Mouse (Mus musculus): ENCODE data around the gene Znhit6. TPM values are rescaled to one million over a fixed set of nuclear protein-coding genes. Genes with fewer than 3 reads are reported as not detected.

Znhit6 gene
- polyA plus RNA-seq, 1 experiment from 2014 or later, result 43.0 TPM

- Histone ChIP-seq H3K4me1 (replicated peaks; ENCODE audit: control insufficient read depth, insufficient read depth, low read length) (peaks cover 3% of the 10 kb centered on the region; the same call in 1 of the 2 replicates), H3K4me2 (replicated peaks; ENCODE audit: low read depth, low read length) (no peak overlapping the region), H3K4me3 (ENCODE audit: low read depth, low read length) (no peak overlapping the region), H3K36me3 (ENCODE audit: control insufficient read depth, insufficient read depth, low read length) (peaks cover 9% of the 10 kb centered on the region), H3K9ac (ENCODE audit: low read depth, low read length) (no peak overlapping the region), H3K27ac (ENCODE audit: low read depth, low read length) (no peak overlapping the region), H3K27me3 (ENCODE audit: control insufficient read depth, insufficient read depth, low read length) (no peaks in the 10 kb centered on the region), H3K9me3 (ENCODE audit: control insufficient read depth, low read length) (no peaks in the 10 kb centered on the region)
- no peak for DNase-seq (ENCODE audit: low spot score)
- 80% methylated on average over 3 of the region's 3 CpGs for WGBS
- ATAC-seq (ENCODE audit: low FRiP score), result no peak
Observed at GRCm38 (mm10) chr3:145574468-145574867, 1.5 kb upstream of the Znhit6 start.

DNA sequence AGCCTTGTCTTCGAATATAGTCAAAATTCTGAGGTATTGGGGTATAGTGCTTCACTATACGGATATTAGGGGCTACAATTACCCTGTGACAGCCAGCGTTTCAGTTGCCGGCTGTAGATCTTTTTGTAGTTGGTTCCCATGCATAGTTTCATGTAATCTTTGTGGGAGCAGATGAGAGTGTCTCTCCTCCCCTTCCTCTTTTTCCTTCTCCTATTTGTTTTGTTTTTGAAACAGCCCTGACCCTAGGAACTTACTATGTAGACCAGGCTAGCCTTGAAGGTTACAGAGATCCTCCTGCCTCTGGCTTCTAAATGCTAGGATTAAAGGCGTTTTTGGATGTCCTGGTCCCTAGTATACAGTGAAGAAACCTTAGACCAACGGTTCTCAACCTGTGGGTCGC is 665 bp upstream of the Znhit6 start:
- DNase-seq (ENCODE audit: low spot score) (no peak), ATAC-seq (ENCODE audit: low FRiP score) (no peak)
- no peak overlapping the region for H3K4me2 ChIP-seq (replicated peaks; ENCODE audit: low read depth, low read length)
- H3K9ac ChIP-seq (ENCODE audit: low read depth, low read length), result no peak overlapping the region
- H3K36me3 ChIP-seq (ENCODE audit: control insufficient read depth, insufficient read depth, low read length), result peaks cover 9% of the 10 kb centered on the region
- 82% methylated on average over 7 of the region's 7 CpGs for WGBS
- no peaks in the 10 kb centered on the region for H3K27me3 ChIP-seq (ENCODE audit: control insufficient read depth, insufficient read depth, low read length)
- no peaks in the 10 kb centered on the region for H3K9me3 ChIP-seq (ENCODE audit: control insufficient read depth, low read length)
- H3K27ac ChIP-seq (ENCODE audit: low read depth, low read length), result no peak overlapping the region
- H3K4me1 ChIP-seq (replicated peaks; ENCODE audit: control insufficient read depth, insufficient read depth, low read length), result peaks cover 3% of the 10 kb centered on the region; the same call in 1 of the 2 replicates
- H3K4me3 ChIP-seq (ENCODE audit: low read depth, low read length), result no peak overlapping the region

GRCm38 (mm10) chr3:145576482-145576822 is 447 bp downstream of the Znhit6 start:
- no peaks in the 10 kb centered on the region for H3K9me3 ChIP-seq (ENCODE audit: control insufficient read depth, low read length)
- no peaks in the 10 kb centered on the region for H3K27me3 ChIP-seq (ENCODE audit: control insufficient read depth, insufficient read depth, low read length)
- peak overlapping the region; percentile 87 for H3K4me3 ChIP-seq (ENCODE audit: low read depth, low read length)
- DNase-seq (ENCODE audit: low spot score) (no peak), ATAC-seq (ENCODE audit: low FRiP score) (no peak)
- 0% methylated on average over 11 of the region's 11 CpGs for WGBS
- peak overlapping the region; percentile 60; the same call in 1 of the 2 replicates for H3K27ac ChIP-seq (ENCODE audit: low read depth, low read length)
- peaks cover 3% of the 10 kb centered on the region; the same call in 1 of the 2 replicates for H3K4me1 ChIP-seq (replicated peaks; ENCODE audit: control insufficient read depth, insufficient read depth, low read length)
- peak overlapping the region; percentile 74 for H3K9ac ChIP-seq (ENCODE audit: low read depth, low read length)
- H3K36me3 ChIP-seq (ENCODE audit: control insufficient read depth, insufficient read depth, low read length), result peaks cover 9% of the 10 kb centered on the region
- H3K4me2 ChIP-seq (replicated peaks; ENCODE audit: low read depth, low read length), result peak overlapping the region; percentile 74

GRCm38 (mm10) chr3:145576876-145577275 is 871 bp downstream of the Znhit6 start:
- H3K9me3 ChIP-seq (ENCODE audit: control insufficient read depth, low read length), result no peaks in the 10 kb centered on the region
- peaks cover 3% of the 10 kb centered on the region; the same call in 1 of the 2 replicates for H3K4me1 ChIP-seq (replicated peaks; ENCODE audit: control insufficient read depth, insufficient read depth, low read length)
- peaks cover 9% of the 10 kb centered on the region for H3K36me3 ChIP-seq (ENCODE audit: control insufficient read depth, insufficient read depth, low read length)
- H3K9ac ChIP-seq (ENCODE audit: low read depth, low read length), result peak overlapping the region; percentile 74
- peak overlapping the region; percentile 74 for H3K4me2 ChIP-seq (replicated peaks; ENCODE audit: low read depth, low read length)
- no peaks in the 10 kb centered on the region for H3K27me3 ChIP-seq (ENCODE audit: control insufficient read depth, insufficient read depth, low read length)
- DNase-seq (ENCODE audit: low spot score) (no peak), ATAC-seq (ENCODE audit: low FRiP score) (no peak)
- WGBS, result 30% methylated on average over 15 of the region's 15 CpGs
- H3K27ac ChIP-seq (ENCODE audit: low read depth, low read length), result no peak overlapping the region
- peak overlapping the region; percentile 87 for H3K4me3 ChIP-seq (ENCODE audit: low read depth, low read length)

GRCm38 (mm10) chr3:145583043-145583442 is 7.0 kb downstream of the Znhit6 start:
- no peak overlapping the region for H3K4me2 ChIP-seq (replicated peaks; ENCODE audit: low read depth, low read length)
- DNase-seq (ENCODE audit: low spot score) (no peak), ATAC-seq (ENCODE audit: low FRiP score) (no peak)
- no peak overlapping the region for H3K4me3 ChIP-seq (ENCODE audit: low read depth, low read length)
- no peak overlapping the region for H3K9ac ChIP-seq (ENCODE audit: low read depth, low read length)
- 84% methylated on average over 4 of the region's 4 CpGs for WGBS
- no peaks in the 10 kb centered on the region for H3K4me1 ChIP-seq (replicated peaks; ENCODE audit: control insufficient read depth, insufficient read depth, low read length)
- H3K36me3 ChIP-seq (ENCODE audit: control insufficient read depth, insufficient read depth, low read length), result peaks cover 9% of the 10 kb centered on the region
- no peaks in the 10 kb centered on the region for H3K27me3 ChIP-seq (ENCODE audit: control insufficient read depth, insufficient read depth, low read length)
- no peaks in the 10 kb centered on the region for H3K9me3 ChIP-seq (ENCODE audit: control insufficient read depth, low read length)
- H3K27ac ChIP-seq (ENCODE audit: low read depth, low read length), result no peak overlapping the region

DNA sequence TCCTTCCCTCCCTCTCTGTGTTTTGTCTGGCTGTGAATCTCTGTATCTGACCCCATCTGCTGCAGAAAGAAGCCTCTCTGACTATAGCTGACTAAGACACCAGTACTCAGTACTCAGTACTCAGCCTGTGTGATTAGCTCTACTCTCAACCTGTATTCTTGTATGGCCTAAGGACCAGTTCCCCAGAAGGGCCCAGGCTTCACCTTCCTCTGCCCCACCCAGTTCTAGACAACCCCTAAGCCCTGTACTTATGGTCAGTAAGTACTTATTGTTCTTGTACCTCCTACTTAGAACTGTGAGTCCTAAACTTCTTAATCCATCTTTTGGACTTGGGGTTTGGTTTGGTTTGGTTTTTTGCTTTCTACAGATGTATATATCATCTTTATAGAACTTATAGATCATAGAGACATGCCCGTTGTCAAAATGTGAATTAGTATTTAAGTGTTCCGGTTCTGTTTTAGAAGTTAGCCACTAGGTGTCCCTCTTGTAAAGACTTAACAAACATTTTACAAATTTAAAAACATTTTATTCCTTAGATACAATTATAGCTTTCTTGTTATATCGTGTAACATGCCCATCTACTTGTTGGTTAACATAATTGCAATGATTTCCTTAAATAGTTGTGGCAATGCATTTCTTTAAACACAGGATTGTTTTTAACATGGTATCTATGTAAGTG is 7.7 kb downstream of the Znhit6 start:
- H3K4me3 ChIP-seq (ENCODE audit: low read depth, low read length), result no peak overlapping the region
- no peaks in the 10 kb centered on the region for H3K9me3 ChIP-seq (ENCODE audit: control insufficient read depth, low read length)
- H3K9ac ChIP-seq (ENCODE audit: low read depth, low read length), result no peak overlapping the region
- no peaks in the 10 kb centered on the region for H3K4me1 ChIP-seq (replicated peaks; ENCODE audit: control insufficient read depth, insufficient read depth, low read length)
- WGBS, result 78% methylated on average over 3 of the region's 3 CpGs
- no peak for ATAC-seq (ENCODE audit: low FRiP score)
- H3K27me3 ChIP-seq (ENCODE audit: control insufficient read depth, insufficient read depth, low read length), result no peaks in the 10 kb centered on the region
- no peak overlapping the region for H3K27ac ChIP-seq (ENCODE audit: low read depth, low read length)
- no peak overlapping the region for H3K4me2 ChIP-seq (replicated peaks; ENCODE audit: low read depth, low read length)
- DNase-seq (ENCODE audit: low spot score), result no peak
- H3K36me3 ChIP-seq (ENCODE audit: control insufficient read depth, insufficient read depth, low read length), result peaks cover 6% of the 10 kb centered on the region

DNA sequence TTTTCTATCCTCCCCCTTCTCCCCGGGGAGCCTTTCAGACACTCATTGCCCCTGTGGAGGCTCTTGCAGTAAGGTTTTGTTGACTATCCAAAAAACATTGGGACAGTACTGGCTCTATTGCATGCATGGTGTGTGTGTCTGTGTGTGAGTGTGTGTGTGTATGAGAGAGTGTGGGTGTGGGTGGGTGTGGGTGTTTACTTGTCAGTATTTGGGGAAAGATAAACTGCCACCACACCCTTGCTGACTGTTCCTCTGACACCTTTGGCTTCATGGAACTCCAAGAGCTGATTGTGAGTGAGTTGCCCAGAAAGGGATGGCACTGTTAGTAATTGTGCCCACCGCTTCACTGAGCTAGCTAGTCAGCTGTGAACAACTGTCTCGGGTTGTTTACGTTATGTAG is 14.6 kb downstream of the Znhit6 start:
- Histone ChIP-seq H3K4me3 (ENCODE audit: low read depth, low read length) (no peak overlapping the region), H3K9me3 (ENCODE audit: control insufficient read depth, low read length) (no peaks in the 10 kb centered on the region), H3K27me3 (ENCODE audit: control insufficient read depth, insufficient read depth, low read length) (no peaks in the 10 kb centered on the region), H3K4me2 (replicated peaks; ENCODE audit: low read depth, low read length) (no peak overlapping the region), H3K4me1 (replicated peaks; ENCODE audit: control insufficient read depth, insufficient read depth, low read length) (no peaks in the 10 kb centered on the region), H3K36me3 (ENCODE audit: control insufficient read depth, insufficient read depth, low read length) (no peaks in the 10 kb centered on the region), H3K9ac (ENCODE audit: low read depth, low read length) (no peak overlapping the region), H3K27ac (ENCODE audit: low read depth, low read length) (no peak overlapping the region)
- ATAC-seq (ENCODE audit: low FRiP score) (no peak), DNase-seq (ENCODE audit: low spot score) (no peak)
- 95% methylated on average over 4 of the region's 4 CpGs for WGBS

GRCm38 (mm10) chr3:145591841-145592542 is 16.0 kb downstream of the Znhit6 start:
- DNase-seq (ENCODE audit: low spot score) (no peak), ATAC-seq (ENCODE audit: low FRiP score) (no peak)
- no peak overlapping the region for H3K27ac ChIP-seq (ENCODE audit: low read depth, low read length)
- no peaks in the 10 kb centered on the region for H3K36me3 ChIP-seq (ENCODE audit: control insufficient read depth, insufficient read depth, low read length)
- H3K27me3 ChIP-seq (ENCODE audit: control insufficient read depth, insufficient read depth, low read length), result no peaks in the 10 kb centered on the region
- H3K4me2 ChIP-seq (replicated peaks; ENCODE audit: low read depth, low read length), result no peak overlapping the region
- no peaks in the 10 kb centered on the region for H3K4me1 ChIP-seq (replicated peaks; ENCODE audit: control insufficient read depth, insufficient read depth, low read length)
- no peak overlapping the region for H3K4me3 ChIP-seq (ENCODE audit: low read depth, low read length)
- no peaks in the 10 kb centered on the region for H3K9me3 ChIP-seq (ENCODE audit: control insufficient read depth, low read length)
- WGBS, result 96% methylated on average over 6 of the region's 6 CpGs
- H3K9ac ChIP-seq (ENCODE audit: low read depth, low read length), result no peak overlapping the region

- H3K4me1 ChIP-seq (replicated peaks; ENCODE audit: control insufficient read depth, insufficient read depth, low read length), result no peaks in the 10 kb centered on the region
- no peaks in the 10 kb centered on the region for H3K27me3 ChIP-seq (ENCODE audit: control insufficient read depth, insufficient read depth, low read length)
- H3K36me3 ChIP-seq (ENCODE audit: control insufficient read depth, insufficient read depth, low read length), result no peaks in the 10 kb centered on the region
- H3K9me3 ChIP-seq (ENCODE audit: control insufficient read depth, low read length), result no peaks in the 10 kb centered on the region
- H3K4me3 ChIP-seq (ENCODE audit: low read depth, low read length), result no peak overlapping the region
- no peak overlapping the region for H3K9ac ChIP-seq (ENCODE audit: low read depth, low read length)
- WGBS, result 94% methylated on average over 6 of the region's 6 CpGs
- no peak for DNase-seq (ENCODE audit: low spot score)
- ATAC-seq (ENCODE audit: low FRiP score), result no peak
- no peak overlapping the region for H3K4me2 ChIP-seq (replicated peaks; ENCODE audit: low read depth, low read length)
- H3K27ac ChIP-seq (ENCODE audit: low read depth, low read length), result no peak overlapping the region
Observed at GRCm38 (mm10) chr3:145595354-145595753, 19.3 kb downstream of the Znhit6 start.

All from hindbrain, embryonic 11.5 days (tissue).